8 mouse cellular contexts compared by ENCODE assay signal in genomic region chr5:72172675-72173074, GRCm38 (mm10). TPM values are rescaled to one million over a fixed set of nuclear protein-coding genes. Genes with fewer than 3 reads are reported as not detected.
A peak's percentile ranks its signal among the peaks of the same experiment; 100 is the strongest.
DNase-seq lines count a peak whose midpoint lies in the region; ATAC-seq and TF ChIP-seq lines count a peak whose summit lies in the region.

No protein-coding gene starts in this region.

- no peak overlapping the region for H3K4me3 ChIP-seq in liver, adult 2 months (ENCODE audit: insufficient read depth, low read depth, low read length)
- H3K4me3 ChIP-seq in liver, embryonic 11.5 days (ENCODE audit: low read depth, low read length), result no peak overlapping the region

- H3K9ac ChIP-seq in liver, adult 2 months (ENCODE audit: low read depth, low read length), result no peak overlapping the region
- no peak overlapping the region for H3K9ac ChIP-seq in liver, embryonic 11.5 days (ENCODE audit: low read depth, low read length)

- TF ChIP-seq CTCF in liver, adult 2 months (IDR thresholded peaks at IDR 0.05; ENCODE audit: low read depth, low read length), result peak; percentile 33; the same call in 1 of the 2 replicates

- no peak for ATAC-seq in liver, embryonic 11.5 days (replicated peaks; ENCODE audit: low FRiP score)
- peak; percentile 55 for ATAC-seq in granulocyte monocyte progenitor cell, adult 5-6 weeks (replicated peaks; ENCODE audit: poor library complexity, severe bottlenecking)

- no peak overlapping the region for H3K27ac ChIP-seq in liver, adult 2 months (replicated peaks; ENCODE audit: insufficient read depth, low read depth, low read length)
- no peak overlapping the region for H3K27ac ChIP-seq in liver, embryonic 11.5 days (ENCODE audit: low read depth, low read length)

- H3K4me1 ChIP-seq in liver, adult 2 months (ENCODE audit: control insufficient read depth, insufficient read depth, low read length), result no peaks in the 10 kb centered on the region
- H3K4me1 ChIP-seq in liver, embryonic 11.5 days (replicated peaks; ENCODE audit: control insufficient read depth, insufficient read depth, low read length), result no peaks in the 10 kb centered on the region

- no peak for TF ChIP-seq POLR2A in liver, adult 2 months (IDR thresholded peaks at IDR 0.05; ENCODE audit: extremely low read depth, insufficient read depth, low read length)

- no peaks in the 10 kb centered on the region for H3K36me3 ChIP-seq in liver, adult 2 months (ENCODE audit: control insufficient read depth, insufficient read depth, low read length)
- no peaks in the 10 kb centered on the region for H3K36me3 ChIP-seq in liver, embryonic 11.5 days (ENCODE audit: control insufficient read depth, insufficient read depth, low read length)

- H3K4me2 ChIP-seq in liver, embryonic 11.5 days, result no peak overlapping the region

- DNase-seq in cerebellum, adult 9-10 months, result peak; percentile 31
- no peak for DNase-seq in cerebellum, adult 11 months
- DNase-seq in liver, adult 2 months (ENCODE audit: extremely low read depth, low read depth, low spot score), result peak; percentile 46
- DNase-seq in liver, embryonic 11.5 days (ENCODE audit: low spot score), result no peak
- peak; percentile 30 to 52 for DNase-seq in adrenal gland, adult 18-20 months (ENCODE audit: low spot score in 2 of 2)
- DNase-seq in lung, postnatal 14 days, result peak; percentile 65
- peak; percentile 21 to 43 for DNase-seq in urinary bladder, postnatal 36 days (ENCODE audit: low spot score in 2 of 2)

- no peaks in the 10 kb centered on the region for H3K9me3 ChIP-seq in liver, embryonic 11.5 days (ENCODE audit: control insufficient read depth, low read length)

- H3K79me2 ChIP-seq in liver, adult 2 months (ENCODE audit: control insufficient read depth, insufficient read depth, low read length), result peaks cover 3% of the 10 kb centered on the region; the same call in 1 of the 2 replicates

- WGBS in liver, adult 2 months, result 42% methylated on average over 3 of the region's 3 CpGs
- WGBS in liver, embryonic 11.5 days, result 29% methylated on average over 3 of the region's 3 CpGs

- no peaks in the 10 kb centered on the region for H3K27me3 ChIP-seq in liver, adult 2 months (ENCODE audit: control insufficient read depth, insufficient read depth, low read length)
- no peaks in the 10 kb centered on the region for H3K27me3 ChIP-seq in liver, embryonic 11.5 days (replicated peaks; ENCODE audit: control insufficient read depth, insufficient read depth, low read length)

RNA-seq across cellular contexts. Expression of gene Commd8, which starts 4.7 kb away (rescaled TPM):
- 13.8 and 15.2 TPM in 2 replicates for total RNA-seq in liver, adult 2 months (2014; rRNA removed)
- polyA plus RNA-seq in liver, adult 2 months (2012; rRNA removed), result 2.3 and 3.1 TPM in 2 replicates
- polyA plus RNA-seq in liver, embryonic 11.5 days (2014; fragmentation: Nextera tagmentation; extraction: Ambion mirVana), result 125 and 127 TPM in 2 replicates
- 10 to 100 TPM; 53.5 to 56.1 TPM for total RNA-seq in adrenal gland, adult 18-20 months (2021)
- 82.1 and 102 TPM in 2 replicates for total RNA-seq in granulocyte monocyte progenitor cell, adult 5-6 weeks (2014; fragmentation: Nextera tagmentation)
- total RNA-seq in granulocyte monocyte progenitor cell, adult 5-6 weeks (2017), result 69.2 and 82.3 TPM in 2 replicates

Comparison
In these comparisons a context has a peak if more than half of its experiments do, and no peak if none do; other contexts are left out.
1. DNase-seq: peak in cerebellum, adult 9-10 months (single experiment), liver, adult 2 months (single experiment), adrenal gland, adult 18-20 months (2 of 2), lung, postnatal 14 days (single experiment) and urinary bladder, postnatal 36 days (2 of 2); none in cerebellum, adult 11 months (single experiment) and liver, embryonic 11.5 days (single experiment).